Mouse (Mus musculus): ENCODE data around the gene Lrrc29. TPM values are rescaled to one million over a fixed set of nuclear protein-coding genes. Genes with fewer than 3 reads are reported as not detected.

Gene Lrrc29
- polyA plus RNA-seq, 1 experiment from 2014 or later = 1.1 TPM

DNA sequence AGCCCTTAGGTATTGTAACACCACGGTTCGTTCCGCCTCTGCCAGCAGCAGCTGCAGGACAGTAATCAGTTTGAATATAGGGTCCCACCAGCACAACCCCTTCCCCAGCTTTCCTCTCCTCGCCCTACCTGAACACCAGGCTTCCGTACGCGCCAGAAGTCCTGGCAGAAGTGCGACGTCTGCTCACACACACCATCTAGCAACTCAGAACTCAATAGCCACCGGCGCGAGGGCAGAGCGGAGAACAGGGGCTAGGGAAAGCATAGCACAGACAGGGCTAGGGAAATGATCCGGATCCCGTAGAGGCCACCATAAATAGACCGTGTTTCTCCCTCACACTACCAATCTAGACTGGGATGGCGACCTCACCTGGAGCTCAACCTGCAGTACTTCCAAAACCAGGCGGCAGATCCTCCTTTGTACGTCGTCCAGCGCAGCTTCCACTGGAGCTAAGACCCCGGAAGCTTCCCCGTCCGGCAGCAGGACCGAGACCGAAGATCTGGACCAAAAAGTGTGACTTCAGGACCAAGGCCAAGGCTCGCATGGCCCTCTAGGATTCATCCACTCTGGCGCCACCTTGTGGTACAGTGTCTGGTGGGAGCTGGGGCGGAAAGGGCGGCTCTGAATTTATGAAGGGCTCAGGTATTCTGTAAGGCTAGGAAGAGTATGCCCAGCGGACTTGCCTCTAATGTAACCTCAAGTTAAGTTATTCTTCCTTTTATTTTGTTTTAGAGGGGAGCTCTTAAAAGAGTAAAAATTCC, 35.3 kb downstream of the Lrrc29 start:
- Histone ChIP-seq H3K36me3 (ENCODE audit: control insufficient read depth, insufficient read depth, low read length) (no peaks in the 10 kb centered on the region), H3K4me2 (peak overlapping the region; percentile 74), H3K9ac (ENCODE audit: low read length) (peak overlapping the region; percentile 24; the same call in 1 of the 2 replicates), H3K4me1 (ENCODE audit: control insufficient read depth, insufficient read depth, low read length) (peaks cover 22% of the 10 kb centered on the region), H3K27ac (ENCODE audit: low read depth, low read length) (no peak overlapping the region), H3K9me3 (ENCODE audit: control insufficient read depth, low read length) (no peaks in the 10 kb centered on the region), H3K4me3 (ENCODE audit: low read depth, low read length) (peak overlapping the region; percentile 40), H3K27me3 (ENCODE audit: control insufficient read depth, insufficient read depth, low read length) (peaks cover 15% of the 10 kb centered on the region)
- ATAC-seq (ENCODE audit: low FRiP score) (no peak), DNase-seq (ENCODE audit: low spot score, missing footprints) (peak; percentile 99)
- WGBS = 6% methylated on average over 31 of the region's 31 CpGs

DNA sequence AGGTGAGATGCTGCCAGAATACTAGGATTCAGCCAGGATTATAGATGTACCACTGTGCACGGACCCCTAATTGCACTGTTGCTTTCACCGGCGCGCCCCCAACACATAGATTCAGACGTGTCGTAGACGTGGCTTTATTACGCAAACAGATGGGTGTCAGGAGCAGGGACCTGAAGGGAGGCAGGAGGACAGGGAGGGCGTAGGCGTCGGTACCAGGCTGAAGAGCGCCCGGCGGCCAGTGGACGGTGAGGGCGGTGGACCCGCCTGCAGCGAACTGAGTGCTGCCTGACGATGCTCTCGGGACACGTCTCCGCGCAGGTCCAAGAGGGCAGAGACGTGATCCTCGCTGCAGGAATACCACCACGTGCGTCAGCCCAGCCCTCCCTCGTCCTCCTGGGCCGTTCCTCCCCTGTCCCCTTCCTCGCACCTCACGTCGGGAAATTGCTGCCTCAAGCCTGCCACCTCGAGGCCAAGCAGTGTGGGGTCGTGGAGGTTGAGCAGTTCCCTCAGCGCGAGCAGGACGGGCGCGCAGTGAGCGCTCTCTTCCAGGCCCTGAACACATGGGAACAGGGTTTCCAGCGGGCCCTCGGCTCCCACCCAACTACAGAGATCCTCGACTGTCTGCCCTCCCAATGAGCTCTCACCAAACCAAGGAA, 36.1 kb downstream of the Lrrc29 start, which contains the start of gene 4931428F04Rik:
Gene 4931428F04Rik, minus strand, starts transcription at position 60 of the 656 bp plus-strand sequence.
- ATAC-seq (ENCODE audit: low FRiP score) (peak; percentile 34), DNase-seq (ENCODE audit: low spot score, missing footprints) (peak; percentile 94)
- Histone ChIP-seq H3K9ac (ENCODE audit: low read length) (peak within 1 kb of the TSS; percentile 77), H3K4me3 (ENCODE audit: low read depth, low read length) (peak within 1 kb of the TSS; percentile 40), H3K4me1 (ENCODE audit: control insufficient read depth, insufficient read depth, low read length) (peaks cover 22% of the 10 kb centered on the region), H3K36me3 (ENCODE audit: control insufficient read depth, insufficient read depth, low read length) (no peaks in the 10 kb centered on the region), H3K27me3 (ENCODE audit: control insufficient read depth, insufficient read depth, low read length) (peaks cover 15% of the 10 kb centered on the region), H3K9me3 (ENCODE audit: control insufficient read depth, low read length) (no peaks in the 10 kb centered on the region), H3K27ac (ENCODE audit: low read depth, low read length) (peak within 1 kb of the TSS; percentile 71; the same call in 1 of the 2 replicates), H3K4me2 (peak within 1 kb of the TSS; percentile 74)
- 1% methylated on average over 43 of the region's 43 CpGs for WGBS

- H3K4me2 ChIP-seq = peak overlapping the region; percentile 74
- H3K4me1 ChIP-seq (ENCODE audit: control insufficient read depth, insufficient read depth, low read length) = peaks cover 22% of the 10 kb centered on the region
- peak overlapping the region; percentile 77 for H3K9ac ChIP-seq (ENCODE audit: low read length)
- H3K27me3 ChIP-seq (ENCODE audit: control insufficient read depth, insufficient read depth, low read length) = peaks cover 15% of the 10 kb centered on the region
- peak overlapping the region; percentile 40 for H3K4me3 ChIP-seq (ENCODE audit: low read depth, low read length)
- H3K27ac ChIP-seq (ENCODE audit: low read depth, low read length) = peak overlapping the region; percentile 71; the same call in 1 of the 2 replicates
- ATAC-seq (ENCODE audit: low FRiP score) = peak; percentile 95
- H3K9me3 ChIP-seq (ENCODE audit: control insufficient read depth, low read length) = no peaks in the 10 kb centered on the region
- WGBS = 0% methylated on average over 53 of the region's 53 CpGs
- DNase-seq (ENCODE audit: low spot score, missing footprints) = peak; percentile 99
- H3K36me3 ChIP-seq (ENCODE audit: control insufficient read depth, insufficient read depth, low read length) = no peaks in the 10 kb centered on the region
Observed at GRCm38 (mm10) chr8:105288958-105289732, 36.9 kb downstream of the Lrrc29 start.

GRCm38 (mm10) chr8:105288231-105288630, 37.8 kb downstream of the Lrrc29 start:
- Histone ChIP-seq H3K4me1 (ENCODE audit: control insufficient read depth, insufficient read depth, low read length) (peaks cover 22% of the 10 kb centered on the region), H3K9me3 (ENCODE audit: control insufficient read depth, low read length) (no peaks in the 10 kb centered on the region)

DNA sequence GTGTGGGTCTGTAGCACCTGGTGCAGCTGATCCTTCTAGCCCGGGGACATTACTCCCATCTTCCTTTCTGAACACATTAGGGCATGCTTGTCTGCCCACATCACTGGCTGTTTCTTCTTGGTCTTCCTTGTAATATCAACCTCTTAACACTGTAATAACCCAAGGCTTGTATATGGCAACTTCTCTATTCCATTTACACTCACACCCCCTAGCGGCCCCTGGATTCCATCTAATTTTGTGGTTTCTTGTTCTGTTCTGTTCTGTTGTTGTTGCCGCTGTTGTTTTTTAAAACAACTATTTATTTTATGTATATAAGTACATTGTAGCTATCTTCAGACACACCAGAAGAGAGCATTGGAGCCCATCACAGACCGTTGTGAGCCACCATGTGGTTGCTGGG, 39.2 kb downstream of the Lrrc29 start:
- no peak overlapping the region for H3K27ac ChIP-seq (ENCODE audit: low read depth, low read length)
- DNase-seq (ENCODE audit: low spot score, missing footprints) (no peak), ATAC-seq (ENCODE audit: low FRiP score) (no peak)
- H3K4me1 ChIP-seq (ENCODE audit: control insufficient read depth, insufficient read depth, low read length) = peaks cover 22% of the 10 kb centered on the region
- H3K27me3 ChIP-seq (ENCODE audit: control insufficient read depth, insufficient read depth, low read length) = peaks cover 15% of the 10 kb centered on the region
- H3K36me3 ChIP-seq (ENCODE audit: control insufficient read depth, insufficient read depth, low read length) = peaks cover 3% of the 10 kb centered on the region; the same call in 1 of the 2 replicates
- H3K4me3 ChIP-seq (ENCODE audit: low read depth, low read length) = no peak overlapping the region
- H3K4me2 ChIP-seq = no peak overlapping the region
- H3K9me3 ChIP-seq (ENCODE audit: control insufficient read depth, low read length) = no peaks in the 10 kb centered on the region
- WGBS = 87% methylated on average over 4 of the region's 4 CpGs
- H3K9ac ChIP-seq (ENCODE audit: low read length) = no peak overlapping the region

More at GRCm38 (mm10) chr8:105288231-105288630, 37.8 kb downstream of the Lrrc29 start:
- peak overlapping the region; percentile 77 for H3K9ac ChIP-seq (ENCODE audit: low read length)
- 86% methylated on average over 5 of the region's 5 CpGs for WGBS
- peak overlapping the region; percentile 74 for H3K4me2 ChIP-seq
- H3K27ac ChIP-seq (ENCODE audit: low read depth, low read length) = no peak overlapping the region
- no peak for ATAC-seq (ENCODE audit: low FRiP score)
- peak overlapping the region; percentile 40 for H3K4me3 ChIP-seq (ENCODE audit: low read depth, low read length)
- no peaks in the 10 kb centered on the region for H3K36me3 ChIP-seq (ENCODE audit: control insufficient read depth, insufficient read depth, low read length)
- peaks cover 15% of the 10 kb centered on the region for H3K27me3 ChIP-seq (ENCODE audit: control insufficient read depth, insufficient read depth, low read length)
- DNase-seq (ENCODE audit: low spot score, missing footprints) = no peak

DNA sequence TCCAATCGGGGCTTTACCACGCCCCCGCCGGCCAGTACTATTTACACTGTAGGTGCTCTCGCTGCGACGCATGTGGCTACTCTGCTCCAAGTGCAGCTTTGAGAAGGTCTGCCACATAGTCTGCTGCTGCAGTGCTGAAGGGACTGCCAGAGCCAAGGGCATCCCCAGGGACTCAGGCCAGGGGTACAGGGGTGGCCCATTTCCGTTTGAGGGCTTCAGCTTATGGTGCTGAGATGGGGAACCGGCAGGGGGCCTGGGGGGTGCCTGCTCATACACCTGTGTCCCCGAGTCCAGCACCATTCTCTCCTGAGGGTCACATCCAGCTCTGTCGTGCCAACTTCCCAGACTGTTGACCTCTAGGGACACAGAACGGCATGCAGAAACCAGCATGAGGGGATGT, 40.6 kb downstream of the Lrrc29 start:
- Histone ChIP-seq H3K27me3 (ENCODE audit: control insufficient read depth, insufficient read depth, low read length) (peaks cover 9% of the 10 kb centered on the region), H3K9ac (ENCODE audit: low read length) (0 out of 2 replicates have a peak overlapping the region, but pooled peaks have one; percentile 5), H3K27ac (ENCODE audit: low read depth, low read length) (no peak overlapping the region), H3K4me2 (no peak overlapping the region), H3K4me1 (ENCODE audit: control insufficient read depth, insufficient read depth, low read length) (peaks cover 21% of the 10 kb centered on the region), H3K4me3 (ENCODE audit: low read depth, low read length) (no peak overlapping the region), H3K9me3 (ENCODE audit: control insufficient read depth, low read length) (no peaks in the 10 kb centered on the region), H3K36me3 (ENCODE audit: control insufficient read depth, insufficient read depth, low read length) (peaks cover 3% of the 10 kb centered on the region; the same call in 1 of the 2 replicates)
- no peak for ATAC-seq (ENCODE audit: low FRiP score)
- 44% methylated on average over 12 of the region's 12 CpGs for WGBS
- no peak for DNase-seq (ENCODE audit: low spot score, missing footprints)

DNA sequence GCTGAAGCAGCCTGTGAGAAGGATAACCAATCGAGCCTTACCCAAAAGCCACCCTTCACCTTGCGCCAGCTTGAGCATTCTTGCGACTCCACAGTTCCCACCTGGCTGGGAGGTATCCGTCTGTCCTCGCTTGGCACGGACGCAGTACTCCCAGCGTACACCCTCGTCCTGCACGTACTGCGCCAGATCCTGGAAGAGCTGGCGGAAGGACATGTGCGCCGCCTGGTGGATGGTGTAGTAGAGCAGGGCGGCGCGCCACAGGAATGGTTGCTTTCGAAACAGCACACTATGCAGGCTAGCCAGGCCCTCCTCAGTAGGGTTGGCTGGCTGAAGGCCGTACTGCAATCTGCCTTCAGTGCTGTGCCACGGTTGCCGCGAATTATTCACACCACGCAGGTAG, 43.0 kb downstream of the Lrrc29 start:
- ATAC-seq (ENCODE audit: low FRiP score) (peak; percentile 52), DNase-seq (ENCODE audit: low spot score, missing footprints) (peak; percentile 89)
- Histone ChIP-seq H3K4me1 (ENCODE audit: control insufficient read depth, insufficient read depth, low read length) (peaks cover 10% of the 10 kb centered on the region), H3K27ac (ENCODE audit: low read depth, low read length) (no peak overlapping the region), H3K36me3 (ENCODE audit: control insufficient read depth, insufficient read depth, low read length) (peaks cover 3% of the 10 kb centered on the region; the same call in 1 of the 2 replicates), H3K27me3 (ENCODE audit: control insufficient read depth, insufficient read depth, low read length) (peaks cover 19% of the 10 kb centered on the region), H3K9me3 (ENCODE audit: control insufficient read depth, low read length) (no peaks in the 10 kb centered on the region), H3K4me2 (no peak overlapping the region), H3K4me3 (ENCODE audit: low read depth, low read length) (no peak overlapping the region), H3K9ac (ENCODE audit: low read length) (no peak overlapping the region)
- whole genome bisulfite sequencing = 24% methylated on average over 23 of the region's 23 CpGs

DNA sequence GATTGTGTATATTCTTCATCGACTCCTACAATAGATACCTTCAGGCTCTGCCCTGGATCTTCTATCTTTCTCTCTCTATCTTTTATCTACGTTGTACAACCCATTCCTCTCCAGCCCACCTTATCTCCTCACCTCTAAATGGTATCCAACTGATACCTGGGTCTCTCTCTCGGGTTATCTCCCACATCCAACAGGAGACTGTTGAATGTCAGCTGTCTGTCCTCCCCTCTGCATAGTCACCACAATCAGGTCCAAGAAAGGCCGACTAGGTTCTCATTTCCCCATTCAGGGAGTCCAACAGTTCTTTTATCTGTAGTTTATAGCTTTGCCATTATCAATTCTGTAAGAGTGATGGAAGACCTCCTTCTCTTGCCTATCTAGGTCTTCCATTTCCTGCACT, 43.8 kb downstream of the Lrrc29 start:
- H3K9me3 ChIP-seq (ENCODE audit: control insufficient read depth, low read length) = no peaks in the 10 kb centered on the region
- peaks cover 28% of the 10 kb centered on the region for H3K27me3 ChIP-seq (ENCODE audit: control insufficient read depth, insufficient read depth, low read length)
- H3K4me1 ChIP-seq (ENCODE audit: control insufficient read depth, insufficient read depth, low read length) = 0 out of 2 replicates have a peak, but pooled peaks cover 7% of the 10 kb centered on the region
- H3K4me2 ChIP-seq = no peak overlapping the region
- ATAC-seq (ENCODE audit: low FRiP score) (no peak), DNase-seq (ENCODE audit: low spot score, missing footprints) (no peak)
- H3K9ac ChIP-seq (ENCODE audit: low read length) = no peak overlapping the region
- no peak overlapping the region for H3K4me3 ChIP-seq (ENCODE audit: low read depth, low read length)
- peaks cover 3% of the 10 kb centered on the region; the same call in 1 of the 2 replicates for H3K36me3 ChIP-seq (ENCODE audit: control insufficient read depth, insufficient read depth, low read length)
- WGBS = 91% methylated on average over 4 of the region's 4 CpGs
- H3K27ac ChIP-seq (ENCODE audit: low read depth, low read length) = no peak overlapping the region
